Mouse (Mus musculus) stomach, postnatal 0 days (tissue): ENCODE measurements around the gene Btd.

ENCODE experiments used
- CTCF ChIP-seq: IDR thresholded peaks from 2 replicates; pipeline ENCODE4 v1.5.1; 2016; ENCODE audit warnings: antibody characterized with exemption, low read depth, mild to moderate bottlenecking, moderate library complexity
- EP300 ChIP-seq: optimal IDR thresholded peaks from 2 replicates; pipeline ENCODE3; 2016; ENCODE audit warnings: antibody characterized with exemption

DNA sequence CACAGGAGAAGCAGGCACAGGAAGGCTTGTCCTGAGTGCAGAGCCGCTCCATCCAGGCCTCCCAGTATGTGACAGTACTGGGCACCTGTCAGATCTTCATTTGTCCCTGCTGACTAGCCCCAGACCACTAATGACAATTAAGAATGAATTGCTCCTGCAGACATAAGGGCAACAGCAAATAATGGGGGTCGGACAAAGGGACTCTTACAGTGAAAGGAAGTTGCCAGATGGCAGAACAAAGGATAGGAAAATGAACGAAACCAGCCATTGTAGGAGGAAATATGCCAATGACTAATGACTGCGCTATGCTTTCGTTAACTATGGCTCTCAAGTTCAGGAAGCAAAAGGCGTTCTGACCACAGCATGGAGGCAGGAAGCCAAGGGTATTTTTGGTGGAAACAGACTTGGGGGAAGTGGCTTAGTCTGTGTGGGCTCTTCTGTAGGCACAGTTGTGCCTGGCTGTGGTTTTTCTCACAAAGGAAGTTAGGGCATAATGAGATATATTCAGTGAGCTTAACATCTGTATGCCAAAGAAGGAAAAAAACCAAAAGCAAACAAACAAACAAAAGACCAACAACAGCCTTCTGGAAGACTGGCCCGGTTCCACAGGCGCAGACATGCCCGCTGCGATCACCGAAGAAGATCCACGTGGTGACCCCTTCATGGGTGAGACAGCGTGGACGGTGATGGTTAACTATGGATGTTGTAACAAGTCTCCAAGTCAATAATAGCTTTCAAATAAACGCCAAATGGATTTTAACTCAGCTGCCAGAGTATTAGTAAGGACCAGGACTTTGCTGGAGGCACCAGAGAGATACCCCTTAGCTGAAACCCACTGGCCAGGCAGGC lies 29.0 kb downstream of the Btd start:
- no peak for TF ChIP-seq CTCF
- TF ChIP-seq EP300: no peak
